Comparison of ENCODE assay signal across 13 mouse cellular contexts in the genomic region with DNA sequence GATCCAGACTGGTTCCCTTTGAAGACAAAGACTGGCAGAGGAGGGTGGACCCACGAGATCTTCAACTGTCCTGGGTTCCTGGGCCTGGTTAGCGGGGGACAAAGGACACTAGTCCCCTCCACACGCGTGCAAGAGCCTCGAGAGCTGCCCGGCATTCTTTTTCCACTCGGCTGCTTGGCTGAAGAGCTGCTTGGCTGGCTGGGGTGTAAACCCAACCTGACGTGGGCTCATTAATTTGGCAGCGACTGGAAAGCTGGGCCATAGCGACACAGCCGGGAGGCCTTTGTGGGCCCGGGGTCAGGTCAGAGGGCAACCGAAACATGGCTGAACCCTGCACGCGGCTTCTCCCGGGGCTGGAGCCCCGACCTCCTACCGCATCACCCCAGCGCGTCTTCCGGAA.
DNase-seq lines count a peak whose midpoint lies in the region; ATAC-seq and TF ChIP-seq lines count a peak whose summit lies in the region.
"Had no signal": no experiment of that assay in that cellular context is flagged by ENCODE, and none has a peak within 500 bp of the region (broad histone marks: within the 10 kb centered on the region; RNA-seq: fewer than 3 reads in every experiment).

No protein-coding gene starts in this region.

- TF ChIP-seq CTCF in midbrain, postnatal 0 days (IDR thresholded peaks at IDR 0.05), result no peak

- no peaks in the 10 kb centered on the region for H3K36me3 ChIP-seq in midbrain, embryonic 11.5 days (ENCODE audit: control insufficient read depth, insufficient read depth, low read length)
- H3K36me3 ChIP-seq in midbrain, postnatal 0 days (ENCODE audit: insufficient read depth, low read length), result no peaks in the 10 kb centered on the region
- H3K36me3 ChIP-seq in embryonic facial prominence, embryonic 10.5 days (replicated peaks), result no peaks in the 10 kb centered on the region
- H3K36me3 ChIP-seq in limb, embryonic 10.5 days, result no peaks in the 10 kb centered on the region
- H3K36me3 ChIP-seq in neural tube, embryonic 15.5 days, result no peaks in the 10 kb centered on the region
- H3K36me3 ChIP-seq: embryonic facial prominence, embryonic 15.5 days; liver, embryonic 13.5 days had no signal

- no peak overlapping the region for H3K9ac ChIP-seq in midbrain, embryonic 11.5 days (ENCODE audit: low read length)
- H3K9ac ChIP-seq in midbrain, postnatal 0 days (replicated peaks; ENCODE audit: low read length, poor library complexity, severe bottlenecking), result no peak overlapping the region
- no peak overlapping the region for H3K9ac ChIP-seq in neural tube, embryonic 15.5 days (replicated peaks)
- H3K9ac ChIP-seq: embryonic facial prominence, embryonic 15.5 days; liver, embryonic 13.5 days had no signal

- no peak overlapping the region for H3K4me3 ChIP-seq in midbrain, embryonic 11.5 days (ENCODE audit: low read depth, low read length)
- no peak overlapping the region for H3K4me3 ChIP-seq in midbrain, postnatal 0 days (ENCODE audit: low read depth, low read length)
- H3K4me3 ChIP-seq in embryonic facial prominence, embryonic 10.5 days, result peak overlapping the region; percentile 34
- H3K4me3 ChIP-seq in limb, embryonic 10.5 days, result peak overlapping the region; percentile 20
- no peak overlapping the region for H3K4me3 ChIP-seq in neural tube, embryonic 15.5 days (replicated peaks)
- H3K4me3 ChIP-seq: embryonic facial prominence, embryonic 15.5 days; liver, embryonic 13.5 days had no signal

- peak; percentile 89 for DNase-seq in midbrain, embryonic 11.5 days (ENCODE audit: low spot score, missing footprints)
- no peak for DNase-seq in midbrain, postnatal 0 days (ENCODE audit: low spot score)
- DNase-seq in embryonic facial prominence, embryonic 10.5 days (ENCODE audit: low spot score), result peak; percentile 49
- peak; percentile 50 for DNase-seq in limb, embryonic 10.5 days (ENCODE audit: low spot score)
- no peak for DNase-seq in layer of hippocampus, adult 8-10 months (ENCODE audit: low spot score in 2 of 2)
- DNase-seq in heart, postnatal 4 days, result no peak
- DNase-seq: cerebellum, adult 11 months; kidney, postnatal 36 days; liver, embryonic 13.5 days had no signal

- H3K27ac ChIP-seq in midbrain, embryonic 11.5 days (ENCODE audit: low read depth, low read length), result no peak overlapping the region
- no peak overlapping the region for H3K27ac ChIP-seq in midbrain, postnatal 0 days (ENCODE audit: low read depth, low read length)
- peak overlapping the region; percentile 70 for H3K27ac ChIP-seq in embryonic facial prominence, embryonic 10.5 days (replicated peaks)
- peak overlapping the region; percentile 61 for H3K27ac ChIP-seq in limb, embryonic 10.5 days
- no peak overlapping the region for H3K27ac ChIP-seq in neural tube, embryonic 15.5 days (replicated peaks)
- H3K27ac ChIP-seq: embryonic facial prominence, embryonic 15.5 days; liver, embryonic 13.5 days; macrophage had no signal

- H3K27me3 ChIP-seq in midbrain, embryonic 11.5 days (ENCODE audit: control insufficient read depth, insufficient read depth, low read length), result peaks cover 15% of the 10 kb centered on the region; the same call in 1 of the 2 replicates
- peaks cover 16% of the 10 kb centered on the region; the same call in 1 of the 2 replicates for H3K27me3 ChIP-seq in midbrain, postnatal 0 days (ENCODE audit: insufficient read depth, low read length)
- H3K27me3 ChIP-seq in embryonic facial prominence, embryonic 10.5 days (replicated peaks; ENCODE audit: low read depth, poor library complexity, severe bottlenecking), result peaks cover 50% of the 10 kb centered on the region
- peaks cover 49% of the 10 kb centered on the region for H3K27me3 ChIP-seq in limb, embryonic 10.5 days (ENCODE audit: low read depth, poor library complexity, severe bottlenecking)
- peaks cover 24% of the 10 kb centered on the region for H3K27me3 ChIP-seq in neural tube, embryonic 15.5 days (replicated peaks)

- no peaks in the 10 kb centered on the region; the same call in 1 of the 2 replicates for H3K4me1 ChIP-seq in midbrain, embryonic 11.5 days (ENCODE audit: control insufficient read depth, insufficient read depth, low read length)
- no peaks in the 10 kb centered on the region for H3K4me1 ChIP-seq in midbrain, postnatal 0 days (ENCODE audit: insufficient read depth, low read length)
- H3K4me1 ChIP-seq in embryonic facial prominence, embryonic 10.5 days, result peaks cover 41% of the 10 kb centered on the region
- peaks cover 32% of the 10 kb centered on the region for H3K4me1 ChIP-seq in limb, embryonic 10.5 days
- H3K4me1 ChIP-seq in neural tube, embryonic 15.5 days, result peaks cover 7% of the 10 kb centered on the region
- H3K4me1 ChIP-seq: liver, embryonic 13.5 days had no signal

- peak overlapping the region; percentile 8; the same call in 1 of the 2 replicates for H3K4me2 ChIP-seq in midbrain, embryonic 11.5 days
- H3K4me2 ChIP-seq in midbrain, postnatal 0 days (ENCODE audit: low read depth, low read length, poor library complexity, severe bottlenecking), result no peak overlapping the region
- H3K4me2 ChIP-seq in neural tube, embryonic 15.5 days, result peak overlapping the region; percentile 30
- H3K4me2 ChIP-seq: embryonic facial prominence, embryonic 15.5 days; liver, embryonic 13.5 days had no signal

- no peak for ATAC-seq in midbrain, embryonic 11.5 days (ENCODE audit: low FRiP score)
- no peak for ATAC-seq in midbrain, postnatal 0 days (ENCODE audit: low FRiP score)
- no peak for ATAC-seq in neural tube, embryonic 15.5 days (ENCODE audit: low FRiP score)
- ATAC-seq: inflammation-experienced regulatory T-cells, adult 6 months had no signal

- 28% methylated on average over 21 of the region's 21 CpGs for WGBS in midbrain, embryonic 11.5 days
- 34% methylated on average over 21 of the region's 21 CpGs for WGBS in midbrain, postnatal 0 days
- WGBS in embryonic facial prominence, embryonic 10.5 days, result 29% methylated on average over 21 of the region's 21 CpGs
- 32% methylated on average over 21 of the region's 21 CpGs for WGBS in limb, embryonic 10.5 days
- WGBS in neural tube, embryonic 15.5 days, result 31% methylated on average over 21 of the region's 21 CpGs

- H3K9me3 ChIP-seq in midbrain, embryonic 11.5 days (ENCODE audit: control insufficient read depth, low read length), result no peaks in the 10 kb centered on the region
- no peaks in the 10 kb centered on the region for H3K9me3 ChIP-seq in midbrain, postnatal 0 days (ENCODE audit: low read length)
- H3K9me3 ChIP-seq in embryonic facial prominence, embryonic 10.5 days, result no peaks in the 10 kb centered on the region
- no peaks in the 10 kb centered on the region for H3K9me3 ChIP-seq in limb, embryonic 10.5 days (replicated peaks)
- H3K9me3 ChIP-seq in neural tube, embryonic 15.5 days (replicated peaks), result no peaks in the 10 kb centered on the region
- H3K9me3 ChIP-seq: embryonic facial prominence, embryonic 15.5 days; liver, embryonic 13.5 days had no signal

Comparison
In these comparisons a context has a peak if more than half of its experiments do, and no peak if none do; other contexts are left out.
1. DNase-seq: peak in midbrain, embryonic 11.5 days (single experiment), embryonic facial prominence, embryonic 10.5 days (single experiment) and limb, embryonic 10.5 days (single experiment); none in midbrain, postnatal 0 days (single experiment), layer of hippocampus, adult 8-10 months (0 of 2) and heart, postnatal 4 days (single experiment).
2. H3K27ac ChIP-seq: peak in embryonic facial prominence, embryonic 10.5 days (single experiment) and limb, embryonic 10.5 days (single experiment); none in midbrain, embryonic 11.5 days (single experiment), midbrain, postnatal 0 days (single experiment) and neural tube, embryonic 15.5 days (single experiment).
3. H3K4me3 ChIP-seq: peak in embryonic facial prominence, embryonic 10.5 days (single experiment) and limb, embryonic 10.5 days (single experiment); none in midbrain, embryonic 11.5 days (single experiment), midbrain, postnatal 0 days (single experiment) and neural tube, embryonic 15.5 days (single experiment).